Mouse (Mus musculus) kidney, embryonic 14.5 days (tissue): ENCODE measurements around the gene Olfr161. TPM values are rescaled to one million over a fixed set of nuclear protein-coding genes. Genes with fewer than 3 reads are reported as not detected.
"Not testable (repeated sequence)": the region's sequence is repeated elsewhere in the genome, so short reads cannot be mapped to it uniquely, and the experiment has no call there.

Source experiments
- ATAC-seq: fragments of 200-750 bp; cut with Nextera tagmentation; 2 replicates; pipeline ENCODE4 v1.8.0; 2017; ENCODE audit warnings: moderate number of reproducible peaks, mild to moderate bottlenecking, moderate TSS enrichment, moderate library complexity; ENCODE audit not compliant: low FRiP score, low TSS enrichment
- H3K27ac ChIP-seq: fragments of 300-500 bp; sonication (generic); 2 replicates; pipeline ENCODE4 v1.5.1; 2014; ENCODE audit warnings: low read depth, mild to moderate bottlenecking, low read length, moderate library complexity, mixed read lengths
- H3K27me3 ChIP-seq: fragments of 300-500 bp; sonication (generic); 2 replicates; pipeline ENCODE4 v1.6.1; 2014; ENCODE audit warnings: mild to moderate bottlenecking, low read length; ENCODE audit not compliant: control insufficient read depth, insufficient read depth
- H3K36me3 ChIP-seq: fragments of 300-500 bp; sonication (generic); 2 replicates; pipeline ENCODE4 v1.6.1; 2014; ENCODE audit warnings: low read length, mixed read lengths; ENCODE audit not compliant: control insufficient read depth, insufficient read depth
- H3K4me1 ChIP-seq: fragments of 300-500 bp; sonication (generic); 2 replicates; pipeline ENCODE4 v1.6.1; 2014; ENCODE audit warnings: low read length, mixed read lengths; ENCODE audit not compliant: control insufficient read depth, insufficient read depth
- H3K4me2 ChIP-seq: fragments of 300-500 bp; sonication (generic); replicated peaks from 2 replicates; pipeline ENCODE4 v1.6.1; 2014; ENCODE audit warnings: low read depth, mild to moderate bottlenecking, low read length
- H3K4me3 ChIP-seq: fragments of 300-500 bp; sonication (generic); 2 replicates; pipeline ENCODE4 v1.5.1; 2014; ENCODE audit warnings: mild to moderate bottlenecking, low read length
- H3K9ac ChIP-seq: fragments of 300-500 bp; sonication (generic); 2 replicates; pipeline ENCODE4 v1.6.1; 2014; ENCODE audit warnings: low read depth, mild to moderate bottlenecking, low read length, moderate library complexity
- H3K9me3 ChIP-seq: fragments of 300-500 bp; sonication (generic); 2 replicates; pipeline ENCODE4 v1.6.1; 2016; ENCODE audit warnings: low read length; ENCODE audit not compliant: control insufficient read depth
- WGBS: fragments of 180-500 bp; shearing (Covaris S2); extraction: QIAGEN DNeasy Blood & Tissue Kit; methylation state at CpG from one replicate; pipeline ENCODE4 v1.1.7; 2014; 5-methylcytosine and 5-hydroxymethylcytosine counted together
- polyA plus RNA-seq: library from polyadenylated mRNA; unstranded; fragments of >200 nt; fragmentation: Nextera tagmentation; extraction: Ambion mirVana; gene quantifications from 2 replicates; pipeline ENCODE4 v1.2.1, GENCODE M21; 2014

The Olfr161 gene
- polyA plus RNA-seq = not detected in 2 replicates

- no peak within 1 kb of the TSS for H3K4me3 ChIP-seq
- no peaks in the 10 kb centered on the region for H3K36me3 ChIP-seq
- ATAC-seq = no peak
- no peaks in the 10 kb centered on the region for H3K4me1 ChIP-seq
- no peak within 1 kb of the TSS for H3K27ac ChIP-seq
- no peak within 1 kb of the TSS for H3K9ac ChIP-seq
- no peak within 1 kb of the TSS for H3K4me2 ChIP-seq
- H3K9me3 ChIP-seq = no peaks in the 10 kb centered on the region
- WGBS = 81% methylated on average over 1 of the region's 1 CpGs
- H3K27me3 ChIP-seq = no peaks in the 10 kb centered on the region
Measured at GRCm38 (mm10) chr16:3590691-3591090, at the start of gene Olfr161. Olfr161 (plus strand) TSS chr16:3591042.

- H3K9me3 ChIP-seq = no peaks in the 10 kb centered on the region
- no peaks in the 10 kb centered on the region for H3K27me3 ChIP-seq
- no peak for ATAC-seq
- no peaks in the 10 kb centered on the region for H3K36me3 ChIP-seq
- no peak overlapping the region for H3K27ac ChIP-seq
- H3K4me2 ChIP-seq = no peak overlapping the region
- H3K4me3 ChIP-seq = no peak overlapping the region
- no peaks in the 10 kb centered on the region for H3K4me1 ChIP-seq
- no peak overlapping the region for H3K9ac ChIP-seq
Measured at GRCm38 (mm10) chr16:3563553-3563952, 27.3 kb upstream of the Olfr161 start.

- not testable (repeated sequence) for H3K9ac ChIP-seq, H3K27me3 ChIP-seq, H3K4me3 ChIP-seq, H3K4me2 ChIP-seq, ATAC-seq, H3K4me1 ChIP-seq, H3K27ac ChIP-seq, H3K9me3 ChIP-seq, H3K36me3 ChIP-seq
- WGBS = 69% methylated on average over 1 of the region's 1 CpGs
Measured at GRCm38 (mm10) chr16:3577658-3578057, 13.2 kb upstream of the Olfr161 start.

GRCm38 (mm10) chr16:3578227-3578848 is 12.5 kb upstream of the Olfr161 start:
- H3K27ac ChIP-seq, ATAC-seq, H3K9me3 ChIP-seq, H3K4me3 ChIP-seq, H3K4me1 ChIP-seq, H3K27me3 ChIP-seq, H3K9ac ChIP-seq, H3K36me3 ChIP-seq, H3K4me2 ChIP-seq: not testable (repeated sequence)
- 88% methylated on average over 1 of the region's 1 CpGs for whole genome bisulfite sequencing

GRCm38 (mm10) chr16:3631376-3631775 is 40.5 kb downstream of the Olfr161 start:
- H3K27ac ChIP-seq, H3K27me3 ChIP-seq, H3K4me3 ChIP-seq, H3K4me1 ChIP-seq, H3K9ac ChIP-seq, H3K4me2 ChIP-seq, H3K36me3 ChIP-seq, ATAC-seq, H3K9me3 ChIP-seq: not testable (repeated sequence)
- WGBS = 88% methylated on average over 5 of the region's 5 CpGs

- 31% methylated on average over 27 of the region's 27 CpGs for WGBS
- ATAC-seq = peak; percentile 93
- not testable (repeated sequence) for H3K4me1 ChIP-seq, H3K9me3 ChIP-seq, H3K27ac ChIP-seq, H3K27me3 ChIP-seq, H3K36me3 ChIP-seq
- H3K4me2 ChIP-seq = peak overlapping the region; percentile 39
- H3K4me3 ChIP-seq = peak overlapping the region; percentile 32
- H3K9ac ChIP-seq = peak overlapping the region; percentile 55; the same call in 1 of the 2 replicates
Measured at GRCm38 (mm10) chr16:3632572-3633361, 41.9 kb downstream of the Olfr161 start.

Other genes with a start within 250 kb of the Olfr161 start
- gene Mefv, start 127.1 kb downstream of the Olfr161 start, polyA plus RNA-seq = not detected in 2 replicates
- 26.9 and 29.4 TPM in 2 replicates for gene Zfp263, start 153.1 kb downstream of the Olfr161 start, polyA plus RNA-seq
- gene Olfr15, start 239.8 kb downstream of the Olfr161 start, polyA plus RNA-seq = not detected in 2 replicates